Mouse (Mus musculus): Measurements from ENCODE around the gene Tmem145. TPM values are rescaled to one million over a fixed set of nuclear protein-coding genes. Genes with fewer than 3 reads are reported as not detected.

The Tmem145 gene
- total RNA-seq, 2 experiments from 2014 or later, result 70.9 to 76.8 TPM

Other genes with a start within 250 kb of the Tmem145 start
- 100 to 1,000 TPM; 264 to 270 TPM for gene Grik5, start 233.8 kb upstream of the Tmem145 start, total RNA-seq (2021)
- gene Zfp574, start 233.5 kb upstream of the Tmem145 start, total RNA-seq (2021), result 10 to 100 TPM; 28.1 to 30.0 TPM
- gene Pou2f2, start 126.4 kb upstream of the Tmem145 start, total RNA-seq (2021), result 10 to 100 TPM; 11.5 to 13.0 TPM
- 10 to 100 TPM; 25.0 to 26.0 TPM for gene Dedd2, start 85.5 kb upstream of the Tmem145 start, total RNA-seq (2021)
- gene Zfp526, start 84.7 kb upstream of the Tmem145 start, total RNA-seq (2021), result 10 to 100 TPM in 1 of 2 experiments, 1 to 10 TPM in 1; 9.2 to 10.3 TPM
- gene Gsk3a, start 68.3 kb upstream of the Tmem145 start, total RNA-seq (2021), result 100 to 1,000 TPM; 201 to 203 TPM
- gene Erf, start 55.3 kb upstream of the Tmem145 start, total RNA-seq (2021), result 10 to 100 TPM; 68.6 to 70.7 TPM
- 100 to 1,000 TPM; 246 to 255 TPM for gene Cic, start 38.4 kb upstream of the Tmem145 start, total RNA-seq (2021)
- gene Pafah1b3, start 8.1 kb upstream of the Tmem145 start, total RNA-seq (2021), result 10 to 100 TPM; 25.2 to 32.2 TPM
- gene Prr19, start 4.7 kb upstream of the Tmem145 start, total RNA-seq (2021), result under 1 TPM in 1 of 2 experiments, not detected in 1; 0.29 TPM
- 10 to 100 TPM; 97.4 to 97.8 TPM for gene Megf8, start 11.1 kb downstream of the Tmem145 start, total RNA-seq (2021)
- not detected for gene Cnfn, start 63.6 kb downstream of the Tmem145 start, total RNA-seq (2021)
- 1 to 10 TPM; 5.6 to 6.3 TPM for gene Lipe, start 92.6 kb downstream of the Tmem145 start, total RNA-seq (2021)
- not detected for gene Cxcl17, start 106.8 kb downstream of the Tmem145 start, total RNA-seq (2021)
- 1 to 10 TPM; 2.9 to 3.0 TPM for gene Ceacam1, start 171.5 kb downstream of the Tmem145 start, total RNA-seq (2021)
- under 1 TPM; 0.29 to 0.63 TPM for gene Ceacam2, start 233.8 kb downstream of the Tmem145 start, total RNA-seq (2021)

Data from left cerebral cortex, postnatal 14 days (tissue).